ENCODE assay signal across 1 mouse cellular context in the genomic region with DNA sequence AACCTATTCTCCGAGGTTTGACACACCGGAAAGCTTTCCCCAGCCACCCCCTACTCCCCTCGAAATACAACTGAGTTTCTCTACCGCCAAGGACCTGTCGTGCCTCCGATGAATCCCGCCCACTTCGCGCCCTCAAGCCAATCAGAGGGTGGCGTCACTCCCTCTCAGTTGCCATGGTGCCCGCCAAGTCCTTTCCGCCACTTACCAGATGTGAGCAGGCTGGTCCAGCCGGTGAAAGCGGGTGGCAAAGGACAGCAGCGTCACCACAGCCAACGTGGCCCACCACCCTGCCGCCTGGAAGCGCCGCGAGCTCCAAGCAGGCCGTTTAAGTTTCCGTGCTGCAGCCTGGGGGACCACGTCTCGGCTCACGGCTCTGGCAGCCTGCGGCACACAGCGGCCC.
TF ChIP-seq lines count a peak whose summit lies in the region.

Gstz1 (plus strand) TSS at position 200 of the 400 bp plus-strand sequence.

TF ChIP-seq in C2C12, 6 proteins besides CTCF, POLR2A, EP300 and RAD21 (continued from another document):
- no peak for TF ChIP-seq FOSL1 (IDR thresholded peaks at IDR 0.05; ENCODE audit: insufficient read depth, low read length, poor library complexity, severe bottlenecking)
- no peak for TF ChIP-seq USF1 (IDR thresholded peaks at IDR 0.05; ENCODE audit: low read depth)
- no peak for TF ChIP-seq MAX (IDR thresholded peaks at IDR 0.05)
